Mouse (Mus musculus) G1E-ER4 (cell line): ENCODE measurements around the gene Astn1. TPM values are rescaled to one million over a fixed set of nuclear protein-coding genes. Genes with fewer than 3 reads are reported as not detected.

Experiments used
- GATA1 ChIP-seq: IDR thresholded peaks from one replicate; pipeline ENCODE4 v1.8.0; 2012; ENCODE audit warnings: low read length, inconsistent platforms
- polyA plus RNA-seq: library from polyadenylated mRNA; stranded (reverse); fragments of >175 nt; gene quantifications from 2 replicates; pipeline ENCODE4 v1.2.3, GENCODE M21; 2012

Astn1 gene
- polyA plus RNA-seq, 1 experiment, result not detected

GRCm38 (mm10) chr1:158549616-158550015, 187.5 kb downstream of the Astn1 start:
- no peak for TF ChIP-seq GATA1

GRCm38 (mm10) chr1:158551951-158552350, 189.9 kb downstream of the Astn1 start:
- TF ChIP-seq GATA1, result no peak

GRCm38 (mm10) chr1:158553341-158553740, 191.3 kb downstream of the Astn1 start:
- TF ChIP-seq GATA1, result no peak

GRCm38 (mm10) chr1:158554020-158554505, 192.0 kb downstream of the Astn1 start:
- no peak for TF ChIP-seq GATA1

GRCm38 (mm10) chr1:158573168-158573567, 211.1 kb downstream of the Astn1 start:
- TF ChIP-seq GATA1, result no peak

GRCm38 (mm10) chr1:158573597-158573996, 211.5 kb downstream of the Astn1 start:
- no peak for TF ChIP-seq GATA1

GRCm38 (mm10) chr1:158575997-158576396, 213.9 kb downstream of the Astn1 start:
- no peak for TF ChIP-seq GATA1

GRCm38 (mm10) chr1:158581806-158582205, 219.7 kb downstream of the Astn1 start:
- no peak for TF ChIP-seq GATA1

- no peak for TF ChIP-seq GATA1
Measured at GRCm38 (mm10) chr1:158588903-158589302, 226.8 kb downstream of the Astn1 start.

GRCm38 (mm10) chr1:158596726-158597448, 234.8 kb downstream of the Astn1 start:
- no peak for TF ChIP-seq GATA1

- TF ChIP-seq GATA1, result no peak
Measured at GRCm38 (mm10) chr1:158597996-158598395, 235.9 kb downstream of the Astn1 start.

GRCm38 (mm10) chr1:158599435-158599834, 237.4 kb downstream of the Astn1 start:
- no peak for TF ChIP-seq GATA1

- TF ChIP-seq GATA1, result no peak
Measured at GRCm38 (mm10) chr1:158603056-158603455, 241.0 kb downstream of the Astn1 start.

GRCm38 (mm10) chr1:158604149-158604548, 242.1 kb downstream of the Astn1 start:
- TF ChIP-seq GATA1, result no peak

GRCm38 (mm10) chr1:158605597-158605996, 243.5 kb downstream of the Astn1 start:
- no peak for TF ChIP-seq GATA1

- no peak for TF ChIP-seq GATA1
Measured at GRCm38 (mm10) chr1:158606324-158606723, 244.3 kb downstream of the Astn1 start.

GRCm38 (mm10) chr1:158607201-158607600, 245.1 kb downstream of the Astn1 start:
- no peak for TF ChIP-seq GATA1
